Mouse (Mus musculus) neutrophil, adult 83 days (primary cell): Measurements from ENCODE around the gene Nfya. TPM values are rescaled to one million over a fixed set of nuclear protein-coding genes. Genes with fewer than 3 reads are reported as not detected.

Experiments used
- total RNA-seq, 2 experiments: library from RNA; stranded (reverse); gene quantifications; one replicate each; pipeline ENCODE4 v1.2.4; 2023

The Nfya gene
- 100 to 1,000 TPM in 1 of 2 experiments, 10 to 100 TPM in 1; 83.5 to 105 TPM for total RNA-seq

DNA sequence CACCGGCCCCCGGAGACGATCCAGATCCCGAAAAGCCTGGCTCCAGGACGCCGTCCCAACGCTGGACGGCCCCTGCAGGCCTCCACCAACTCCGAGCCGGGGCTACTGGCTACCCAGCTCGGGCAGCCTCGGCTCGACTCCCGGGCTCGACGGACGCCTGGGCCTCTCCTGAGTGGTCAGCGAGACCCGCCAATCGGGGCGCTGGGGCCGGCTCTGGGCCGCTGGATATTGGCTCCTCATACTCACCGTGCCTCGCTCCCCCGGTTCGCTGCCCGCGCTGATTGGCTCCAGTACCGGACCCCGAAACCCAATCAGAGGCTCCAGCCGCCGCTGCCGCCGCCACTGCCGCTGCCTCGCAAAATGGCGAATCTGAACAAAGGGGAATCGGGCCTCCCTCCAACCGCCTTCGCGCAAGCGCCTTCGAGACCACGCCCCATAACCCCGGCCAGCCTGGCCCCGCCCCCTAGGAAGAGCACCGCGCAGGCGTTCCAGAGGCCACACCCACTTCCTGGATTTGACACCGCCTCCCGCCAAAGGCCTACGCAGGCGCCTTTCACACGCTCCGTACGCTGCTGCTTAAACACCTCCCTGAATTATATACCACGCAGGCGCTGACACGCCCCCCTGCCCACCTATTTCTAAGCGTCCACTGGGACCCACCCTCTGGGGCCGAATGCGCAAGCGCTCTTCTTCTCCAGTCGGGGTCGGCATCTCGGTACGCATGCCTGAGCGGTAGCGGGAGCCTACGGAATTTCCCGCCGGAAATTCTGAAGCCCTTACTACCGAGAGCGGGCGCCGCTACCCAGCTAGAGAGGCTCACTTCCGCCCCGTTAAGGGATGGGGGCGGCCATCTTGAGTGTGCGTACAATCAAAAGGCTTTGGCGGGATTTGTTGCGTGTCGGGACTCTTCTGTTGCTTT is at the start of gene Nfya, which contains the start of gene Oard1:
Gene Nfya, minus strand, starts transcription at position 527 of the 919 bp plus-strand sequence.
Gene Oard1, plus strand, starts transcription at position 635 of the 919 bp plus-strand sequence.

DNA sequence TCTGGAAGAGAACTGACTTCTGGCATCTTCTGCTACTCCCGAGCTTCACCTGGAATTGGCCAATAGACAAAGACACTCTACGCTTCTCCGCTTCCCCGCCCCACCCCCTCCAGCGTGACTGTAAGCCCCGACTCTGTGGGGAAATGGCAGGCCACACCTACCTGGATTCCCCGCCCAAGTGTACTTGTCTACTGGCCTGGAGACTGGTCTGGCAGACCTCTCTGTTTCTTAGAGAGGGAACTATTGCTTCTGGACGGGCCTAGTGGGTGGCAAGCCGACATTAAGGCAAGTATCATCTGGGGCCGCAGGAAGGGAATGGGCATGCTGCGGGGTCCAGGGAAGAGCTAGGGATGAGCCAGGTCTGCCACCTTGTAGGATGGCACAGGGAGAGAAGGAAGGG is 45.0 kb upstream of the Nfya start, which contains the start of gene Unc5cl:
Gene Unc5cl, plus strand, starts transcription at position 214 of the 400 bp plus-strand sequence.

DNA sequence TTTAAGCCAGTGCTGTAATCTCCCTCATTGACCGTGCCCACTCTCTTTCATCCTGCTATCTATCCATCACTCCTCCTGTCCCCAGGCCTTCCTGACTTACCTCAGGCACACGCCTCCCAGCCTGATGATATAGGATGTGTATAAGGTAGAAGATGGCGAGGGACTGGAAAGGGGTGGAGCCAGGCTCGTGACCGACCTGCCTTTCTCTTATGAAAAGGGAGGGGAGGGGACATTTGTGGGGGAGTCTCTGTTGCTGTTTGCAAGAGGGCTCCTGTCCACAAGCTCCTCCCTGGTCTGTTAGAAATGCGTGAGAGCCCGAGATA is 41.6 kb upstream of the Nfya start, which contains the start of gene Tspo2:
Gene Tspo2, minus strand, starts transcription at position 170 of the 323 bp plus-strand sequence.

DNA sequence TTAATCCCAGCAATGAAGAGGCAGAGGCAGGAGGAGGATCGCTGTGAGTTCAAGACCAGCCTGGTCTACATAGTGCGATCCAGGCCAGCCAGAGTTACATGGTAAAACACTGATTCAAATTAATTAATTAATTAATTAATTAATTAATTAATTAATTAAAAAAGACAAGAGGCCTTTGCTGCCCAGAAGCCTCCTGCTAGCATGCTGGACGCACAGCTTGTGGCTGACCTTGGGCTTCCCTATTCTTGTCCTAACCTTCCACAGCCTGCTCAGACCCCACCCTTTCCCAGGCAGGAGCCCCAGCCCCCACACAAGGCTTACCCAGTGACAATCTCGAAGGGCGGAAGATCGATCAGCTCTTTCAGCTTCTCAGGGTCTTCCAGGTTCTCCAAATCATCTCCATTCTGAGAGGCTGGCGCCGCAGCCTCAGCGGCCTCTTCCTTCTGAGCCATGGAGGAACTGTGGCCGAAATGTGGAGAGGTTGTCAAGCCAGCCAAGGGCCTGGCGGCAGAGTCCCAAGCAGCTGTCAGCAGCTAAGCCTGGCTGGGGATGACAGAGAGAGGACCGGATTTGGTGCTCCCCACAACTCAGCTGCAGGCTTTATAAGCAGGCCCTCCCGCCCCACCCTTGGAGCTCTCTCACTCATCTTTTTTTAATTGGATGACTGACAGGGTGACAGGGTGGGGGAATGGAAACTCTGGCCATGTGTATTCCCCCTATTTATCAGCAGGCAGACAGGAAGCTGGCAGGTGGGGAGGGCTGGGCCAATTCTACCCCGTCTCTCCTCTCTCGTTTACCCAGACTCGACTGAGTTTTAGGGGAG is 22.7 kb upstream of the Nfya start, which contains the start of gene Apobec2:
Gene Apobec2, minus strand, starts transcription at position 773 of the 823 bp plus-strand sequence.

DNA sequence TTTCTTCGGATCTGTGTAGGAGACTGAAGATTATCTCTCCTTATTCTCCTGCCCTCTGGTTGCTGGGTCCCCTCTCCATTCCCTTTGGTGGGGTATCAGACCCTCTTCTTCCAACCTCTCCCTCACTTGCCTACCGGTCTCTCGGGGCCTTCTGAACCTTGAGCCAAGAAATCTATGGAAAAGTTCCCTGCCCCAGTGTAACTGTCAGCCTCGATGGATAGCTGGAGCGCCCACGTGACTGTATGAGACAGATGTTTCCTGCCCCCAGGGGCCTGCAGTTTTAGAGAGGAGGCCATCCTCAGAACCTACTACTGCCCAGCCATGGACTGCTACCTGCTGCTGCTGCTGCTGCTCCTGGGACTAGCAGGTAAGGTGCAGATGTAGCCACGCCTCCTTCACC is 50.1 kb downstream of the Nfya start, which contains the start of gene Treml1:
Gene Treml1, plus strand, starts transcription at position 301 of the 400 bp plus-strand sequence.

DNA sequence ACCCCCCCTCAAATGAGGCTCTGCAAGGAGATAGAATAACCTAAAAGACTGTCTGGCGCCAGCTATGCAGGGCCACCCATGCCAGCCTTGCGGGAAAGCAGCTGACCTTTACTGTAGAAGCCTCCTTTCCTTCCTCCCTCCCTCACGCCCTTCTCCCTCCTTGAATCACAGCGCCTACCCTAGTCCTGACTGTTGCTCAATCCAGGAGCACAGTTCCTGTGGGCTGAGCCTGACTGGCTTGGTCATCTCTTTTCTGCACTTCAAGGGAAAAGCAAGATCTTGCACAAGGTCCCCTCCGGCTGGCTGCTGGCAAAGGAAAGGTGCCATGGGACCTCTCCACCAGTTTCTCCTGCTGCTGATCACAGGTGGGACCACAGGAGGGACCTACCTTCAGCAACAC is 63.5 kb downstream of the Nfya start, which contains the start of gene Trem2:
Gene Trem2, plus strand, starts transcription at position 171 of the 400 bp plus-strand sequence.

Other genes with a start within 250 kb of the Nfya start
- gene A530064D06Rik, start 242.6 kb downstream of the Nfya start, total RNA-seq = 10 to 100 TPM; 72.0 to 73.9 TPM
- 100 to 1,000 TPM; 431 to 451 TPM for gene Trem1, start 177.1 kb downstream of the Nfya start, total RNA-seq
- 100 to 1,000 TPM; 335 TPM for gene Trem3, start 162.1 kb downstream of the Nfya start, total RNA-seq
- 10 to 100 TPM; 25.6 to 30.3 TPM for gene Treml4, start 145.6 kb downstream of the Nfya start, total RNA-seq
- gene Treml2, start 110.4 kb downstream of the Nfya start, total RNA-seq = 100 to 1,000 TPM; 100 to 107 TPM
- 100 to 1,000 TPM; 125 to 140 TPM for gene B430306N03Rik, start 93.8 kb downstream of the Nfya start, total RNA-seq
- gene Trem2, start 63.5 kb downstream of the Nfya start, total RNA-seq = 10 to 100 TPM; 10.9 to 12.3 TPM
- 1 to 10 TPM; 1.7 to 1.8 TPM for gene Treml1, start 50.0 kb downstream of the Nfya start, total RNA-seq
- 10 to 100 TPM; 17.5 to 18.8 TPM for gene Oard1, start 108 bp upstream of the Nfya start, total RNA-seq
- gene Apobec2, start 23.0 kb upstream of the Nfya start, total RNA-seq = not detected
- 10 to 100 TPM in 1 of 2 experiments, 1 to 10 TPM in 1; 8.9 to 22.0 TPM for gene Tspo2, start 41.6 kb upstream of the Nfya start, total RNA-seq
- gene Unc5cl, start 45.0 kb upstream of the Nfya start, total RNA-seq = under 1 TPM; 0.46 to 0.57 TPM